Mouse (Mus musculus) MEL (cell line): Measurements from ENCODE around the gene Sorcs2.

Experiments used
- CHD1 ChIP-seq: IDR thresholded peaks from 2 replicates; pipeline ENCODE4 v1.6.1; 2012; ENCODE audit warnings: low read depth, mild to moderate bottlenecking, inconsistent platforms, low read length, improper control_type of control experiment
- CTCF ChIP-seq, 3 experiments: IDR thresholded peaks in 2 of 3; conservative IDR thresholded peaks in 1 of 3; 2 replicates each; pipeline ENCODE4 v1.5.1; 2011 to 2012; ENCODE audit warnings: low read length in 3 of 3, low read depth in 2 of 3, mild to moderate bottlenecking in 2 of 3, improper control_type of control experiment in 1 of 3, inconsistent platforms in 1 of 3, mixed read lengths in 1 of 3, moderate library complexity in 1 of 3; ENCODE audit not compliant: control insufficient read depth in 1 of 3, insufficient read depth in 1 of 3, poor library complexity in 1 of 3, severe bottlenecking in 1 of 3
- E2F4 ChIP-seq: IDR thresholded peaks from 2 replicates; pipeline ENCODE4 v1.6.1; 2011; ENCODE audit warnings: low read depth, low read length, improper control_type of control experiment, borderline replicate concordance
- GATA1 ChIP-seq: IDR thresholded peaks from 2 replicates; pipeline ENCODE4 v1.6.1; 2011; ENCODE audit warnings: low read depth, low read length, improper control_type of control experiment
- JUND ChIP-seq: IDR thresholded peaks from 2 replicates; pipeline ENCODE4 v1.6.1; 2011; ENCODE audit warnings: low read depth, mild to moderate bottlenecking, improper control_type of control experiment, low read length
- MAFK ChIP-seq: IDR thresholded peaks from 2 replicates; pipeline ENCODE4 v1.6.1; 2011; ENCODE audit warnings: low read depth, mild to moderate bottlenecking, low read length, improper control_type of control experiment, borderline replicate concordance
- MEF2A ChIP-seq: IDR thresholded peaks from 2 replicates; pipeline ENCODE4 v1.6.1; 2014; ENCODE audit warnings: low read depth, mild to moderate bottlenecking, inconsistent platforms, low read length, improper control_type of control experiment; ENCODE audit not compliant: poor library complexity, insufficient replicate concordance, severe bottlenecking; ENCODE audit errors: extremely low read depth
- POLR2A ChIP-seq, 2 experiments: IDR thresholded peaks; 2 replicates each; pipeline ENCODE4 v1.6.1; 2011 to 2012; ENCODE audit warnings: low read length in 2 of 2, mild to moderate bottlenecking in 2 of 2, control low read depth in 1 of 2, improper control_type of control experiment in 1 of 2, low read depth in 1 of 2, moderate library complexity in 1 of 2; ENCODE audit not compliant: control insufficient read depth in 1 of 2, insufficient read depth in 1 of 2, poor library complexity in 1 of 2
- POLR2AphosphoS5 ChIP-seq: IDR thresholded peaks from 2 replicates; pipeline ENCODE4 v1.6.1; 2012; ENCODE audit warnings: low read depth, borderline replicate concordance, mild to moderate bottlenecking, inconsistent platforms, low read length, moderate library complexity, mixed read lengths
- RAD21 ChIP-seq: IDR thresholded peaks from 2 replicates; pipeline ENCODE4 v1.6.1; 2011; ENCODE audit warnings: mild to moderate bottlenecking, low read depth, low read length, improper control_type of control experiment
- RCOR1 ChIP-seq: IDR thresholded peaks from 2 replicates; pipeline ENCODE4 v1.6.1; 2012; ENCODE audit warnings: low read depth, mild to moderate bottlenecking, inconsistent platforms, low read length, improper control_type of control experiment
- UBTF ChIP-seq: IDR thresholded peaks from 2 replicates; pipeline ENCODE4 v1.6.1; 2012; ENCODE audit warnings: low read depth, mild to moderate bottlenecking, inconsistent platforms, low read length, improper control_type of control experiment, moderate library complexity, borderline replicate concordance; ENCODE audit not compliant: insufficient read depth
- USF2 ChIP-seq, 2 experiments: IDR thresholded peaks; 2 replicates each; pipeline ENCODE4 v1.6.1; 2011 to 2012; ENCODE audit warnings: improper control_type of control experiment in 2 of 2, low read length in 2 of 2, borderline replicate concordance in 1 of 2, inconsistent platforms in 1 of 2, low read depth in 1 of 2, mild to moderate bottlenecking in 1 of 2; ENCODE audit not compliant: insufficient read depth in 1 of 2

DNA sequence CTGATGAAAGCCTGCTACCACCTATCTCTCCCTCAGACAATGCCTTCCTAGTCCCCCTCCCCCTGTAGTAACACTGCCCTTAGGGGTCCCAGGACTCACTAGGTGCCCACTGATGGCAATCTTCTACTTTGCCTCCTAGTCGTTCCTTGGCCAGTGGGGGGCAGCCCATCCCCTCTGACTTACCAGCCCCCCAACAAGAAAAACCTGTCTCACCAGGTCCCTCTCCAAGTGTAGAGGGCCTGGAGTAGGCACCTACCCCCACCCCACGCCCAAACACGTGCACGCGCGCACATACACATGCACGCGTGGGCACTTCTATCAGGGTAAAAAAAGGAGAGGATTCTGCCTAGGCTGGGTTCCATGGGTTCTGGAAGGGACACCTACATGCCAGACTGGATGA is 77.3 kb downstream of the Sorcs2 start:
- no peak for TF ChIP-seq USF2 (IDR thresholded peaks at IDR 0.05; ENCODE audit: borderline replicate concordance in 1 of 2, insufficient read depth in 1 of 2, low read depth in 1 of 2, low read length in 2 of 2)
- TF ChIP-seq E2F4: no peak
- no peak for TF ChIP-seq MEF2A
- no peak for TF ChIP-seq RAD21
- TF ChIP-seq UBTF: no peak
- TF ChIP-seq GATA1: no peak
- TF ChIP-seq CHD1: no peak
- no peak for TF ChIP-seq POLR2AphosphoS5
- TF ChIP-seq JUND: no peak
- TF ChIP-seq CTCF (IDR thresholded peaks at IDR 0.05 in 2 of 3, conservative IDR thresholded peaks at IDR 0.05 in 1 of 3; ENCODE audit: control insufficient read depth in 1 of 3, insufficient read depth in 1 of 3, low read depth in 2 of 3, low read length in 3 of 3, poor library complexity in 1 of 3, severe bottlenecking in 1 of 3): no peak
- TF ChIP-seq RCOR1: no peak
- TF ChIP-seq MAFK: no peak
- no peak for TF ChIP-seq POLR2A (IDR thresholded peaks at IDR 0.05; ENCODE audit: control insufficient read depth in 1 of 2, insufficient read depth in 1 of 2, low read depth in 1 of 2, low read length in 2 of 2, poor library complexity in 1 of 2)
